Mouse (Mus musculus): ENCODE data around the gene Gzmn. TPM values are rescaled to one million over a fixed set of nuclear protein-coding genes. Genes with fewer than 3 reads are reported as not detected.

Gene Gzmn
- polyA plus RNA-seq, 1 experiment from 2014 or later, result not detected

Other genes starting within 250 kb of the Gzmn start
- gene Cma1, start 229.9 kb downstream of the Gzmn start, polyA plus RNA-seq (2014; fragmentation: Nextera tagmentation; extraction: Ambion mirVana), result not detected in 2 replicates
- gene Cma2, start 223.6 kb downstream of the Gzmn start, polyA plus RNA-seq (2014; fragmentation: Nextera tagmentation; extraction: Ambion mirVana), result not detected in 2 replicates
- gene Mcpt1, start 156.6 kb downstream of the Gzmn start, polyA plus RNA-seq (2014; fragmentation: Nextera tagmentation; extraction: Ambion mirVana), result not detected in 2 replicates
- not detected in 2 replicates for gene Mcpt9, start 144.1 kb downstream of the Gzmn start, polyA plus RNA-seq (2014; fragmentation: Nextera tagmentation; extraction: Ambion mirVana)
- gene Mcpt2, start 132.6 kb downstream of the Gzmn start, polyA plus RNA-seq (2014; fragmentation: Nextera tagmentation; extraction: Ambion mirVana), result not detected in 2 replicates
- not detected in 2 replicates for gene Mcpt4, start 112.3 kb downstream of the Gzmn start, polyA plus RNA-seq (2014; fragmentation: Nextera tagmentation; extraction: Ambion mirVana)
- gene Mcpt8, start 89.3 kb downstream of the Gzmn start, polyA plus RNA-seq (2014; fragmentation: Nextera tagmentation; extraction: Ambion mirVana), result not detected in 2 replicates
- 0.45 TPM in 1 of 2 replicates, not detected in the other for gene Ctsg, start 72.0 kb downstream of the Gzmn start, polyA plus RNA-seq (2014; fragmentation: Nextera tagmentation; extraction: Ambion mirVana)
- gene Gzme, start 54.0 kb downstream of the Gzmn start, polyA plus RNA-seq (2014; fragmentation: Nextera tagmentation; extraction: Ambion mirVana), result not detected in 2 replicates
- not detected in 2 replicates for gene Gzmd, start 42.0 kb downstream of the Gzmn start, polyA plus RNA-seq (2014; fragmentation: Nextera tagmentation; extraction: Ambion mirVana)
- gene Gzmg, start 15.0 kb downstream of the Gzmn start, polyA plus RNA-seq (2014; fragmentation: Nextera tagmentation; extraction: Ambion mirVana), result not detected in 2 replicates
- not detected in 2 replicates for gene Gzmf, start 36.8 kb upstream of the Gzmn start, polyA plus RNA-seq (2014; fragmentation: Nextera tagmentation; extraction: Ambion mirVana)
- not detected in 2 replicates for gene Gzmc, start 60.1 kb upstream of the Gzmn start, polyA plus RNA-seq (2014; fragmentation: Nextera tagmentation; extraction: Ambion mirVana)
- gene Gzmb, start 87.7 kb upstream of the Gzmn start, polyA plus RNA-seq (2014; fragmentation: Nextera tagmentation; extraction: Ambion mirVana), result not detected in 2 replicates
- 0.13 and 0.22 TPM in 2 replicates for gene Atp12a, start 190.5 kb upstream of the Gzmn start, polyA plus RNA-seq (2014; fragmentation: Nextera tagmentation; extraction: Ambion mirVana)
- gene Rnf17, start 228.0 kb upstream of the Gzmn start, polyA plus RNA-seq (2014; fragmentation: Nextera tagmentation; extraction: Ambion mirVana), result 1.3 and 1.4 TPM in 2 replicates